Mouse (Mus musculus): Measurements from ENCODE around the gene Fut7. TPM values are rescaled to one million over a fixed set of nuclear protein-coding genes. Genes with fewer than 3 reads are reported as not detected.

Fut7 gene
- polyA plus RNA-seq, 1 experiment from 2014 or later, result 0.09 TPM

DNA sequence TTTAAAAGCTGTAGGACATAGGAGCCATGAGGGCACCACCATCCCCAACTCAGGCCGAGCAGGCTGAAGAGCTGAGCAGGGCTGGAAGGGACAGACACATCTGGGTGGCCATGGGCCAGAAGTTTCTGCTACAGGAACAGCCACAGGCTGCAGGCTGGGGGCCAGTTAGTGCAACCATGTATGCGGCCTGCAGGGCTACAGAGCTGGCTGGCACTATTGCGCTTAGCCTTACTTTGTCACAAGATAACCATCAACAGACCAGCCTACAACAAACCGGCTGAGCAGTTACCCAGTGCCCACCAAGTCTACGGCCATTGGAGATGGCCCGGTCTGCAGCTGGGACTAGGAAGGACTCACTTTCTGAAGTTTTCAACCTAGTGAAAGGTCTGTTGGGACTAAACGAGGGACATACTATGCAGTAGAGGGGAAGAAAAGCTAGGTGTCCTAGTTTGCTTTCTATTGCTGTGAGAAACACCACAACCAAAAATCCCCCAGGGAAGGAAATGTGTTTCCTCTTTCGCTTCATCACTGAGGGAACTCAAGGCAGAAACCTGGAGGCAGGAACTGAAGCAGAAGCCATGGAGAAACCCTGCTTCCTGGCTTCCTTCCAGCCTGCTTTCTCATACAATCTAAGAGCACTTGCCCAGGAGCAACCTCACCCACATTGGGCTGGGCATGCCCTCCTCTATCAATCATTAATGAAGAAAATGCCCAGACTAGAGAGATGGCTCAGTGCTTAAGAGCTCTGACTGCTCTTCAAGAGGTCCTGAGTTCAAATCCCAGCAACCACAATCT lies 28.0 kb downstream of the Fut7 start:
- H3K9me3 ChIP-seq, result no peaks in the 10 kb centered on the region
- no peak overlapping the region for H3K27ac ChIP-seq
- no peak for ATAC-seq (ENCODE audit: low FRiP score, low read depth)
- H3K36me3 ChIP-seq, result peaks cover 19% of the 10 kb centered on the region
- no peak overlapping the region for H3K4me2 ChIP-seq (replicated peaks)
- no peaks in the 10 kb centered on the region for H3K4me1 ChIP-seq
- H3K27me3 ChIP-seq (replicated peaks), result no peaks in the 10 kb centered on the region
- WGBS, result 88% methylated on average over 8 of the region's 8 CpGs
- H3K9ac ChIP-seq, result no peak overlapping the region
- H3K4me3 ChIP-seq, result no peak overlapping the region

DNA sequence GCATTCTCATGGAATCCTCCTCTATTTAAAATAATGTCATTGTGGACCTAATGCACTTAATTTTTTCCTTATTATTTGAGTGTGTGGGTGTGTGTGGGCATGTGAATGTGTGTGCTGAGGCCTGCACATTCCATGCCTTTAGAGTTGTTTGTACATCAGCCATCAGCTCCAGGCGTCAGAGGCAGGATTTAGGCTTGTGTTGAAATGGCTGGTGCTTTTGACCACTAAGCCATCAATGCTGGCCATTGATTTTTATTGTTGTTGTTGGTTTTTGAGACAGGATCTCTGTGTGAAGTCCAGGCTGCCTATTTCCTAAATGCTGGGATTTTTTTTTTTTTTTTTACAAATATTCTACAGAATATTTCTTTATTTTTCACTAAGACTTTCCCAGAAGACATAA lies 29.9 kb downstream of the Fut7 start:
- H3K36me3 ChIP-seq, result peaks cover under 1% of the 10 kb centered on the region; the same call in 1 of the 2 replicates
- no peaks in the 10 kb centered on the region for H3K27me3 ChIP-seq (replicated peaks)
- 28% methylated on average over 1 of the region's 1 CpGs for WGBS
- H3K4me3 ChIP-seq, result no peak overlapping the region
- ATAC-seq (ENCODE audit: low FRiP score, low read depth), result no peak
- no peaks in the 10 kb centered on the region for H3K4me1 ChIP-seq
- H3K27ac ChIP-seq, result no peak overlapping the region
- no peak overlapping the region for H3K9ac ChIP-seq
- no peak overlapping the region for H3K4me2 ChIP-seq (replicated peaks)
- no peaks in the 10 kb centered on the region for H3K9me3 ChIP-seq

DNA sequence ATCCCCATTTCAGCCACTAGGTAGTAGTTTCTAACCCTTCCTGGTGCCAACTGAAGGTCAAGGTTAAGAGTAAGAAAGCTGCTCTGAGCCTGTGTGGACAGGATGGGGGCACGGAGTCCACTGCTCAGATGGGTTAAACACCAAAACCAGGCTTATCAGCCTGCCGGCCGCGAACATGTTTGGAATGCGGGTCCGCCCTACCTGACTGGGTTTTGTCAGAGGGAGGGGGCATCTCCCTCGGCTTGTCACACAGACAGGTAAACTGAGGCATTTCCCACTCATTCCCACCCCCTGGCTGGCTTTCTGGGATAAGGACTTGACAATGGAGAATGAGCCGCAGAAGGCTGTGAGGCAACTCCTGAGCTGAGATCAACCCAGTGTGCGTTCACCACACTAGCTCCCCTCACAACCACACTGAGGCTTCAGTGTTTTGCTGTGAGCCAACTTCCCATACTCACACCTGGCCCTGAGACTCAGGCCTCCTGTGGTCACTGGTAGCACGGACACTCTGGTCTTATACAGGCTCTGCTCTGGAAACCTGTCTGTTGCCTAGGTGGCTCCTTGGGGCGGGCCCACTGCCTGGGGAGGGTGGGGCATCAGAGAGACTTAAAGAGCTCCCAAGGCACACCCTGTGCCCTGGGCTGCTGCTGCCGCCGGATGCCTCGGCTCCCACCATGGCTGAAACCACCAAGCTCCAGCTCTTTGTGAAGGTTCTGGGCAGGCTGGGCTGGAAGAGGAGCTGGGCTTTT lies 33.3 kb downstream of the Fut7 start, which contains the start of gene Clic3:
Gene Clic3 (plus strand): TSS at position 634 of the 749 bp plus-strand sequence.
- no peak within 1 kb of the TSS for H3K27ac ChIP-seq
- no peak within 1 kb of the TSS for H3K4me3 ChIP-seq
- H3K27me3 ChIP-seq (replicated peaks), result no peaks in the 10 kb centered on the region
- H3K36me3 ChIP-seq, result peaks cover 16% of the 10 kb centered on the region
- H3K4me1 ChIP-seq, result peaks cover 23% of the 10 kb centered on the region
- WGBS, result 70% methylated on average over 14 of the region's 14 CpGs
- no peak for ATAC-seq (ENCODE audit: low FRiP score, low read depth)
- H3K9me3 ChIP-seq, result no peaks in the 10 kb centered on the region
- no peak within 1 kb of the TSS for H3K9ac ChIP-seq
- H3K4me2 ChIP-seq (replicated peaks), result no peak within 1 kb of the TSS

DNA sequence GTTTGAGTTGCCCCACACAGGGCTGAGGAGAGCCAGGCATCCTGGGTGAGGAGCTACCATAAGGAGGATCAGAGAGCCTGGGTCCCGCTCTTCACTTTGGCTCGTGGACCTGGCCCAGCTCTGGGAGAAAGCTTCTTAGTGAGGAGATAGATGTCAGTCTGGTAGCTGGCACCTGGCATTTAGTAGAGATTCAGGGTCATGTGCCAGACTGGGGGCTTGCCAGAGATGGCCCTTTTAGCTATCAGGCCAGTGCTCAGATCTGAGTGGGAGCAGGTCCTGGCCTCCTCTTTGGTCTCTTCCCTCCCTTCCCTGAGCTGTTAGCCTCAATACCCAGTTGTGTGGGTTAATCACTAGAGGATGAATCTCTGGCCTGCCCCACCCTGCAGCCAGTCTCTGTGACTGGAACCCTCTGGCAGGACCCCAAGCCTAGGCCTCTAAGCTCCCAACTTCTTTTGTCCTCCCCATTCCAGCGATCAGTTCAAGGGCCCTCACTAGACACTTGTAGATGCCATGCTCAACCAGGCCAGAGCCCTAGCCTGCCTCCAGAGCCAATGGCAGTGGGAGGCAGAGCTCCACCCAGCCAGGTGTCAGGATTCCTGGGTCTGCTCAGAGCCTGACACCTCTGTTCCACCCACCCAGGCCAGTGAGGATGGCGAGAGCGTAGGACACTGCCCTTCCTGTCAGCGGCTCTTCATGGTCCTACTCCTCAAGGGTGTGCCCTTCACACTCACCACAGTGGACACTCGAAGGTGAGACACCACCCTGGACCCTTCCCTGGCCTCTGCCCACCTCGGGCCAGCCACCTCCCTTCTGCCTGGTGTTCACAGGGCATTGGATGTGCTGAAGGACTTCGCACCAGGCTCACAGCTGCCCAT lies 34.2 kb downstream of the Fut7 start:
- Histone ChIP-seq H3K27ac (no peak overlapping the region), H3K9ac (no peak overlapping the region), H3K9me3 (no peaks in the 10 kb centered on the region), H3K27me3 (replicated peaks) (no peaks in the 10 kb centered on the region), H3K4me3 (no peak overlapping the region), H3K4me1 (peaks cover 24% of the 10 kb centered on the region), H3K36me3 (peaks cover 16% of the 10 kb centered on the region), H3K4me2 (replicated peaks) (no peak overlapping the region)
- 87% methylated on average over 9 of the region's 9 CpGs for whole genome bisulfite sequencing
- ATAC-seq (ENCODE audit: low FRiP score, low read depth), result no peak

DNA sequence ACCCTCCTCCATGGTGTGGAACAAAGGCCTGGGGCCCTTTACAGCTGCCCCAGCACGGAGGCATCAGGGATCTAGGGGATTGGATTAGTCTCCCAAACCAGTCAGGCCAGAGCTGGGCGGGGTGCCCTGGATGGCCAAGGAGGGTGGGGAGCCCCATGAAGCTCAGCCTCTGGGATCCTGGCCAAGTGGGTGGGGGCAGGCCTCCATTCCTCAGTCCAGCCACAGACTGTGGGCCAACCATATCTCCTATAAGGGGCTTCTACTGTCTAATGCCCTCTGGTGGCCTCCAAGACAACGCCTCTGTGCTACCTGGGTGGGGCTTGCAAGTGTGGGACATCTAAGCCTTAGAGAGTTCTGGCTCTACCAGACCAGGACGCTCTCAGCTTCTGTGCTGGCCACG lies 35.8 kb downstream of the Fut7 start:
- Histone ChIP-seq H3K4me2 (replicated peaks) (peak overlapping the region; percentile 85; the same call in 1 of the 2 replicates), H3K4me3 (no peak overlapping the region), H3K9ac (no peak overlapping the region)

DNA sequence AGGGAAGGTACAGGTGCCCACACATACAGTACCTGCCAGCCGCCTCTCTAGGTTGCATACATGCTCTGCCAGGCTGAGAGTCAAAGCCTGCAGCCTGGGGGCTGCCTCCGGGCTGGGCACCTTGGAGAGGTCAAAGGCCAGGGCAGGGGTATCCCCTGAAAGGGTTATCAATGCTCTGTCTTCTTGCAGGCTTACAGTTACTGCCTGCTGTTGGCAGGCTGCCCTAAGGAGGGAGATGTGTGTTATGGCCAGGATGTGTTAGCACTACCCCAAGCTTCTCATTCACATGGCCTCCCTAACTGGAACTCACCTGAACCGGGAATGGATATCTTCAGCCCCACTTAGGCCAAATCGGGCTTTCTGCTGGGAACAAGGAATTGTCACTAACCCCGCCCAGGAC lies 37.1 kb downstream of the Fut7 start:
- Histone ChIP-seq H3K4me2 (replicated peaks) (peak overlapping the region; percentile 85), H3K4me1 (peaks cover 24% of the 10 kb centered on the region), H3K4me3 (peak overlapping the region; percentile 57), H3K36me3 (peaks cover 16% of the 10 kb centered on the region), H3K9ac (peak overlapping the region; percentile 66), H3K9me3 (no peaks in the 10 kb centered on the region), H3K27me3 (replicated peaks) (no peaks in the 10 kb centered on the region), H3K27ac (peak overlapping the region; percentile 79)
- peak; percentile 18; the same call in 1 of the 2 replicates for ATAC-seq (ENCODE audit: low FRiP score, low read depth)
- WGBS, result 35% methylated on average over 5 of the region's 5 CpGs

More for the DNA sequence above, 35.8 kb downstream of the Fut7 start:
- no peaks in the 10 kb centered on the region for H3K27me3 ChIP-seq (replicated peaks)
- H3K4me1 ChIP-seq, result peaks cover 24% of the 10 kb centered on the region
- 88% methylated on average over 5 of the region's 5 CpGs for WGBS
- H3K27ac ChIP-seq, result no peak overlapping the region
- peaks cover 16% of the 10 kb centered on the region for H3K36me3 ChIP-seq
- no peaks in the 10 kb centered on the region for H3K9me3 ChIP-seq
- no peak for ATAC-seq (ENCODE audit: low FRiP score, low read depth)

DNA sequence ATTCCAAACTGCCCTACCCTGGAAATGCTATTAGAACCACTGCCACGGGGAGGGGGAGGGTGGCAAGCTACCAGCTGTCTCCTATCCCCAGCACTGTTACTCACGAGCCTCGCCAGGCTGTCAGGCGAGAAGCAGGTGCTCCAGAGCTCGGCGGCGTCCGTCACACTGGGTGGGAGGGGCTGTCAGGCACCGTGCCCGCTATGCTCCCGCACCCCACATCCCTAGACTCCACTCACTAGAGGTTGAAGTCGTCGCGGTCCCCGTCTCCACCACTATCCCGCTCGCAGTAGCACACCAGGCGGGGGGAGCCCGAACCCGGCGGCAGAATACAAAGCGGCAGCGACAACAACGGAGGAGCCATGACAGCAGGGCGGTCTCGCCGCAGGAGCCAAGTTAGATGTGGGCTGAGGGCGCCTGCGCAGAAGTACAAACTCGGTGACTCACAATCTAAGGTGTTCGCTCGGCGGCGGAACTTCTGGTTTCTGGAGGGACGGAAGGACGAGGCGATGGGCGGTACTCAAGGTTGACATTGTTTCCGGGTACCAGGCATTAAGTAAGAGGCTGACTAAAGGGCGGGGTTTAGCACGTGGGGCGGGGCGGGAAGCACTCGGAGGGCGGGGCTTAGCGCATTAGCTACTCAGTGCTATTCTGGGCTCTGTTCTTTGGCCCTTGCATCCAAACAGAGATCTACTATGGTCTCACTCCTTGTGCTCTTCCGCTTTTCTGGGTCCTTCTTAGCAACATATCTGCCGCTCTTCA lies 37.7 kb downstream of the Fut7 start, which contains the start of gene Paxx:
Gene Paxx (minus strand): TSS at position 544 of the 759 bp plus-strand sequence.
- H3K36me3 ChIP-seq, result peaks cover 16% of the 10 kb centered on the region
- H3K27me3 ChIP-seq (replicated peaks), result no peaks in the 10 kb centered on the region
- peak within 1 kb of the TSS; percentile 66 for H3K9ac ChIP-seq
- H3K4me3 ChIP-seq, result peak within 1 kb of the TSS; percentile 57
- peak within 1 kb of the TSS; percentile 85 for H3K4me2 ChIP-seq (replicated peaks)
- H3K4me1 ChIP-seq, result peaks cover 24% of the 10 kb centered on the region
- peak within 1 kb of the TSS; percentile 79 for H3K27ac ChIP-seq
- peak; percentile 92 for ATAC-seq (ENCODE audit: low FRiP score, low read depth)
- H3K9me3 ChIP-seq, result no peaks in the 10 kb centered on the region
- WGBS, result under 1% methylated on average over 48 of the region's 48 CpGs

DNA sequence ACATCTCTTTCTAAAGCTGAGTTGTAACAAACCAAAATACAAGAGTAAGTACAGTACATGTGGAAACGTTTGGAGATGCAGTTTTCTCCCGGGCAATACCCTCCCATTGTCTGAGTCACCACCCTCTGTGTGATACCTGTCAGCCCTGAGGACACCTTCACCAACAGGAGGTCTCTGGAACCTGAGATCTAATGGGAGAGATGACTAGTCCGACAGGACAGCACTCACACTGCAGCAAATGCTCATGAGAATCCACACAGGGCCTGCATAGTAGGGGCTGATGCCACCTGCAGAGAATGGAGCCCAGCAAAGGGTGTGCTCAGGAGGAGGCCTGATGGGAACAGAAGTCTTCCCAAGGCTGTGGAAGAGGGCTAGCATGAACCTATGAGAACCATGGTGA lies 38.3 kb downstream of the Fut7 start:
- 30% methylated on average over 3 of the region's 3 CpGs for WGBS

DNA sequence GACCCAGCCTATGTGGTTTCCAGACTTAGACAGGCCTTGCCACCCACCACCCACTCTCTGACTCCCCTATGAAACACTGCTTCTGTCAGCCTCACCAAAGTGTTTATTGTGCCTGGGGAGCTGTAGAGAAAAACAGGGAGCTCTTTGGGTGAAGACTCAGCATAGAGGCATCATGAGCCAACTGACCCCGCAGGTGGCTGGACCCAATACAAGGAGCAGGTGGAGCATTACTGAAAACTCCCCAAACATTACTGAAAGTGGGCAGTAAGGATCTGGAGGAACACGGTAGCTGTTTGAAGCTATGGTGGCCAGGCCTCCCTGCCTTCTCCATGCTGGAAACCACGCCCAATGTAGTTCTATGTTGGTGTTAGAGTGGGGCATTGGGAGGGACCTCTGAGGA lies 40.6 kb downstream of the Fut7 start:
- WGBS, result 86% methylated on average over 3 of the region's 3 CpGs
- H3K36me3 ChIP-seq, result peaks cover 8% of the 10 kb centered on the region
- H3K4me1 ChIP-seq, result peaks cover 24% of the 10 kb centered on the region
- H3K9ac ChIP-seq, result no peak overlapping the region
- H3K27me3 ChIP-seq (replicated peaks), result no peaks in the 10 kb centered on the region
- no peak overlapping the region for H3K4me2 ChIP-seq (replicated peaks)
- ATAC-seq (ENCODE audit: low FRiP score, low read depth), result no peak
- no peaks in the 10 kb centered on the region for H3K9me3 ChIP-seq
- H3K4me3 ChIP-seq, result no peak overlapping the region
- H3K27ac ChIP-seq, result no peak overlapping the region

More for the DNA sequence above, 38.3 kb downstream of the Fut7 start:
- peaks cover 24% of the 10 kb centered on the region for H3K4me1 ChIP-seq
- H3K4me2 ChIP-seq (replicated peaks), result peak overlapping the region; percentile 85
- peak; percentile 8 for ATAC-seq (ENCODE audit: low FRiP score, low read depth)
- no peaks in the 10 kb centered on the region for H3K9me3 ChIP-seq
- no peaks in the 10 kb centered on the region for H3K27me3 ChIP-seq (replicated peaks)
- peak overlapping the region; percentile 57 for H3K4me3 ChIP-seq
- H3K36me3 ChIP-seq, result peaks cover 16% of the 10 kb centered on the region
- no peak overlapping the region; the same call in 1 of the 2 replicates for H3K9ac ChIP-seq
- no peak overlapping the region for H3K27ac ChIP-seq

DNA sequence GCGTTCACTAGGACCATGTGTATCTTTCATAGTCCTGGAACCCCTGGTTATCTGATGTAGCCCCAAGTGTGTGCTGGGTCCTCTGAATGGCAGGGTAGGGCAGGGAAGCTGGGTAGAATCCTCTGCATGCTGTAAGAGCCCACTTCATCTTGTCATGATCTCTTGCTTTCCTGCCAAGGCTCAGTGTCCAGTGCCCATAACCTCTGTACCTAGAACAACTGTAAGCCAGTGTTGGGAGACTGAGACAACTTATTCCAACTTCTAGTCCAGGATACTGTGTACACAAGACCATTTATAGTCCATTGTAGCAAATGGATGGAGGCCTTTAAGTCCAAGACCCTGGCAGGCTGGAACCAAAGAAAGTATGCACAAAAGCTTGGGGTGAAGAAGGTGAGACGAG lies 42.2 kb downstream of the Fut7 start:
- Histone ChIP-seq H3K27me3 (replicated peaks) (no peaks in the 10 kb centered on the region), H3K36me3 (no peaks in the 10 kb centered on the region), H3K27ac (no peak overlapping the region), H3K9me3 (no peaks in the 10 kb centered on the region), H3K9ac (no peak overlapping the region), H3K4me2 (replicated peaks) (no peak overlapping the region), H3K4me1 (peaks cover 14% of the 10 kb centered on the region), H3K4me3 (no peak overlapping the region)
- ATAC-seq (ENCODE audit: low FRiP score, low read depth), result no peak
- WGBS, result 87% methylated on average over 2 of the region's 2 CpGs

Measured in neural tube, embryonic 12.5 days (tissue).